Mouse (Mus musculus) gastrocnemius, postnatal 14 days (tissue): Measurements from ENCODE around the gene Anp32a. TPM values are rescaled to one million over a fixed set of nuclear protein-coding genes. Genes with fewer than 3 reads are reported as not detected.

Experiments used
- DNase-seq: peaks from one replicate; pipeline ENCODE4 v3.0.0; 2021; ENCODE audit warnings: mixed read lengths
- intact Hi-C: fragments of 180-260 bp; cut with DNase I; formaldehyde crosslinking; loops from one replicate; pipeline ENCODE4 v1.15.1; 2025; ENCODE audit warnings: low total_unique reads
- total RNA-seq, 2 experiments: library from RNA; stranded (reverse); gene quantifications; 2 replicates each; pipeline ENCODE4 v1.2.3; 2021

Anp32a gene
- total RNA-seq, 2 experiments from 2014 or later = 73.6 to 76.9 TPM

- DNase-seq = no peak
- intact Hi-C loops = no loop called here
Observed at GRCm38 (mm10) chr9:62366478-62367458, 25.7 kb downstream of the Anp32a start.

GRCm38 (mm10) chr9:62367510-62368071, 26.5 kb downstream of the Anp32a start:
- intact Hi-C loops = no loop called here
- no peak for DNase-seq

- intact Hi-C loops = no loop called here
- no peak for DNase-seq
Observed at GRCm38 (mm10) chr9:62368256-62368905, 27.3 kb downstream of the Anp32a start.

GRCm38 (mm10) chr9:62369172-62369571, 28.1 kb downstream of the Anp32a start:
- intact Hi-C loops = no loop called here
- no peak for DNase-seq

- DNase-seq = no peak
- intact Hi-C loops = loop anchor here (5.0 kb wide), 1 partner anchor 73 kb away; no protein-coding TSS in a partner anchor
Observed at GRCm38 (mm10) chr9:62370186-62370585, 29.1 kb downstream of the Anp32a start.

- no peak for DNase-seq
- intact Hi-C loops = loop anchor here (5.0 kb wide), 1 partner anchor 73 kb away; no protein-coding TSS in a partner anchor
Observed at GRCm38 (mm10) chr9:62370648-62371280, 29.7 kb downstream of the Anp32a start.

GRCm38 (mm10) chr9:62371745-62372555, 30.9 kb downstream of the Anp32a start:
- no peak for DNase-seq
- intact Hi-C loops = loop anchor here (5.0 kb wide), 1 partner anchor 75 kb away; no protein-coding TSS in a partner anchor

GRCm38 (mm10) chr9:62372556-62373221, 31.6 kb downstream of the Anp32a start:
- no peak for DNase-seq
- intact Hi-C loops = loop anchor here (5.0 kb wide), 1 partner anchor 75 kb away; no protein-coding TSS in a partner anchor

GRCm38 (mm10) chr9:62373222-62374123, 32.4 kb downstream of the Anp32a start:
- peak; percentile 79 for DNase-seq
- intact Hi-C loops = loop anchor here (5.0 kb wide), 1 partner anchor 76 kb away; no protein-coding TSS in a partner anchor

GRCm38 (mm10) chr9:62374276-62374675, 33.2 kb downstream of the Anp32a start:
- intact Hi-C loops = loop anchor here (5.0 kb wide), 1 partner anchor 77 kb away; no protein-coding TSS in a partner anchor
- DNase-seq = no peak

- intact Hi-C loops = no loop called here
- DNase-seq = no peak
Observed at GRCm38 (mm10) chr9:62377897-62378296, 36.8 kb downstream of the Anp32a start.

- DNase-seq = no peak
- intact Hi-C loops = no loop called here
Observed at GRCm38 (mm10) chr9:62380351-62380750, 39.3 kb downstream of the Anp32a start.

- DNase-seq = no peak
- intact Hi-C loops = no loop called here
Observed at GRCm38 (mm10) chr9:62381402-62381913, 40.4 kb downstream of the Anp32a start.

GRCm38 (mm10) chr9:62382519-62383084, 41.5 kb downstream of the Anp32a start:
- intact Hi-C loops = no loop called here
- DNase-seq = no peak

- no peak for DNase-seq
Observed at GRCm38 (mm10) chr9:62385062-62385461, 44.0 kb downstream of the Anp32a start.

GRCm38 (mm10) chr9:62385727-62386518, 44.8 kb downstream of the Anp32a start:
- intact Hi-C loops = loop anchor here (5.0 kb wide), 1 partner anchor 76 kb away; no protein-coding TSS in a partner anchor
- no peak for DNase-seq

More at GRCm38 (mm10) chr9:62385062-62385461, 44.0 kb downstream of the Anp32a start:
- intact Hi-C loops = loop anchor here (5.0 kb wide), 1 partner anchor 77 kb away; no protein-coding TSS in a partner anchor
